Mouse (Mus musculus) CH12.LX (cell line): Measurements from ENCODE around the gene Vps33b. TPM values are rescaled to one million over a fixed set of nuclear protein-coding genes. Genes with fewer than 3 reads are reported as not detected.

Experiments used
- DNase-seq: peaks from one replicate; pipeline ENCODE4 v3.0.0-alpha.2; 2013; ENCODE audit errors: extremely low read depth
- H3K27ac ChIP-seq: 2 replicates; pipeline ENCODE4 v1.5.1; 2012; ENCODE audit warnings: low read depth, mild to moderate bottlenecking, control low read depth, moderate library complexity; ENCODE audit not compliant: insufficient read depth
- H3K27me3 ChIP-seq: replicated peaks from 2 replicates; pipeline ENCODE3; 2012; ENCODE audit warnings: inconsistent platforms
- H3K36me3 ChIP-seq, 2 experiments: replicated peaks in 1 of 2; 2 replicates each; pipeline versions ENCODE3 to v1.6.1; 2012; ENCODE audit warnings: inconsistent platforms in 1 of 2, low read length in 1 of 2, mild to moderate bottlenecking in 1 of 2, mixed read lengths in 1 of 2, moderate library complexity in 1 of 2; ENCODE audit not compliant: control insufficient read depth in 1 of 2, insufficient read depth in 1 of 2
- H3K4me1 ChIP-seq, 2 experiments: 2 replicates each; pipeline ENCODE4 v1.6.1; 2012; ENCODE audit warnings: inconsistent platforms in 1 of 2, moderate library complexity in 1 of 2; ENCODE audit not compliant: insufficient read depth in 2 of 2, control insufficient read depth in 1 of 2
- H3K4me2 ChIP-seq: 2 replicates; pipeline ENCODE4 v1.6.1; 2012; ENCODE audit warnings: low read depth, mild to moderate bottlenecking, control low read depth; ENCODE audit not compliant: poor library complexity, insufficient read depth, severe bottlenecking
- H3K4me3 ChIP-seq, 3 experiments: fragments of 150-350 bp in 1 of 3; sonication (generic) in 1 of 3; replicated peaks in 1 of 3; 2 replicates each; pipeline versions ENCODE3 to v1.5.1; 2011 to 2012; ENCODE audit warnings: low read depth in 2 of 3, low read length in 2 of 3, mild to moderate bottlenecking in 2 of 3, moderate library complexity in 2 of 3, control low read depth in 1 of 3, improper control_type of control experiment in 1 of 3, inconsistent platforms in 1 of 3, mixed read lengths in 1 of 3; ENCODE audit not compliant: poor library complexity in 1 of 3
- H3K79me2 ChIP-seq: replicated peaks from 2 replicates; pipeline ENCODE4 v1.6.1; 2012; ENCODE audit warnings: mild to moderate bottlenecking, moderate library complexity; ENCODE audit not compliant: control insufficient read depth, poor library complexity, insufficient read depth, severe bottlenecking; ENCODE audit errors: extremely low read depth
- H3K9ac ChIP-seq: 2 replicates; pipeline ENCODE4 v1.6.1; 2012; ENCODE audit warnings: low read depth, mild to moderate bottlenecking, control low read depth, moderate library complexity; ENCODE audit not compliant: insufficient read depth
- H3K9me3 ChIP-seq: replicated peaks from 2 replicates; pipeline ENCODE3; 2012; ENCODE audit warnings: low read length, inconsistent platforms, mixed read lengths
- CHD1 ChIP-seq: IDR thresholded peaks from 2 replicates; pipeline ENCODE4 v1.6.1; 2012; ENCODE audit warnings: low read depth, low read length, improper control_type of control experiment, inconsistent platforms
- CHD2 ChIP-seq: IDR thresholded peaks from 2 replicates; pipeline ENCODE4 v1.6.1; 2011; ENCODE audit warnings: low read length, improper control_type of control experiment
- CTCF ChIP-seq, 2 experiments: IDR thresholded peaks in 1 of 2; conservative IDR thresholded peaks in 1 of 2; 2 replicates each; pipeline ENCODE4 v1.5.1; 2011 to 2012; ENCODE audit warnings: low read depth in 2 of 2, low read length in 2 of 2, improper control_type of control experiment in 1 of 2, inconsistent platforms in 1 of 2, mild to moderate bottlenecking in 1 of 2, moderate library complexity in 1 of 2
- E2F4 ChIP-seq: IDR thresholded peaks from 2 replicates; pipeline ENCODE4 v1.6.1; 2011; ENCODE audit warnings: low read depth, low read length, improper control_type of control experiment; ENCODE audit not compliant: insufficient replicate concordance
- ELF1 ChIP-seq: IDR thresholded peaks from 2 replicates; pipeline ENCODE4 v1.6.1; 2014; ENCODE audit warnings: low read depth, mild to moderate bottlenecking, inconsistent platforms, low read length, improper control_type of control experiment
- GABPA ChIP-seq: IDR thresholded peaks from 2 replicates; pipeline ENCODE4 v1.6.1; 2012; ENCODE audit warnings: low read depth, low read length, improper control_type of control experiment, inconsistent platforms; ENCODE audit not compliant: insufficient replicate concordance
- JUN ChIP-seq: IDR thresholded peaks from 2 replicates; pipeline ENCODE4 v1.6.1; 2011; ENCODE audit warnings: low read depth, mild to moderate bottlenecking, low read length, improper control_type of control experiment, moderate library complexity; ENCODE audit not compliant: insufficient read depth
- JUND ChIP-seq: conservative IDR thresholded peaks from 2 replicates; pipeline ENCODE4 v1.6.1; 2011; ENCODE audit warnings: low read depth, low read length, improper control_type of control experiment
- MAX ChIP-seq: IDR thresholded peaks from 2 replicates; pipeline ENCODE4 v1.6.1; 2011; ENCODE audit warnings: low read length, improper control_type of control experiment
- MAZ ChIP-seq: IDR thresholded peaks from 2 replicates; pipeline ENCODE4 v1.6.1; 2012; ENCODE audit warnings: low read depth, mild to moderate bottlenecking, inconsistent platforms, low read length, improper control_type of control experiment, moderate library complexity
- MEF2A ChIP-seq: IDR thresholded peaks from 2 replicates; pipeline ENCODE4 v1.6.1; 2014; ENCODE audit warnings: low read depth, mild to moderate bottlenecking, inconsistent platforms, low read length, improper control_type of control experiment, borderline replicate concordance
- MXI1 ChIP-seq: IDR thresholded peaks from 2 replicates; pipeline ENCODE4 v1.6.1; 2011; ENCODE audit warnings: mild to moderate bottlenecking, low read depth, low read length, improper control_type of control experiment
- NRF1 ChIP-seq: IDR thresholded peaks from 2 replicates; pipeline ENCODE4 v1.6.1; 2014; ENCODE audit warnings: low read depth, mild to moderate bottlenecking, inconsistent platforms, low read length, improper control_type of control experiment, moderate library complexity
- PAX5 ChIP-seq: IDR thresholded peaks from 2 replicates; pipeline ENCODE4 v1.6.1; 2012; ENCODE audit warnings: low read length, inconsistent platforms, mixed read lengths
- RCOR1 ChIP-seq: conservative IDR thresholded peaks from 2 replicates; pipeline ENCODE4 v1.6.1; 2012; ENCODE audit warnings: low read depth, mild to moderate bottlenecking, inconsistent platforms, low read length, improper control_type of control experiment
- SIN3A ChIP-seq: IDR thresholded peaks from 2 replicates; pipeline ENCODE4 v1.6.1; 2012; ENCODE audit warnings: low read length, improper control_type of control experiment, inconsistent platforms
- SMC3 ChIP-seq: IDR thresholded peaks from 2 replicates; pipeline ENCODE4 v1.6.1; 2011; ENCODE audit warnings: low read depth, low read length, improper control_type of control experiment
- TBP ChIP-seq: conservative IDR thresholded peaks from 2 replicates; pipeline ENCODE4 v1.6.1; 2011; ENCODE audit warnings: low read depth, low read length, improper control_type of control experiment
- UBTF ChIP-seq: IDR thresholded peaks from 2 replicates; pipeline ENCODE4 v1.6.1; 2012; ENCODE audit warnings: low read depth, mild to moderate bottlenecking, inconsistent platforms, low read length, improper control_type of control experiment, moderate library complexity
- USF1 ChIP-seq: IDR thresholded peaks from 2 replicates; pipeline ENCODE4 v1.6.1; 2014; ENCODE audit warnings: low read depth, mild to moderate bottlenecking, inconsistent platforms, low read length, improper control_type of control experiment
- dilution Hi-C: fragments of 300-500 bp; cut with MboI; formaldehyde crosslinking; loops from 2 replicates; pipeline ENCODE4 v1.14.3; 2020; ENCODE audit warnings: low sequenced_read_pairs; ENCODE audit not compliant: extremely low pct_unique_long_range_greater_than_20kb, extremely low pct_ligation_motif_present
- in situ Hi-C: fragments of 300-500 bp; cut with MboI; formaldehyde crosslinking; loops from 3 replicates; pipeline ENCODE4 v1.14.3; 2019; ENCODE audit warnings: low sequenced_read_pairs, low pct_ligation_motif_present, low pct_unique_long_range_greater_than_20kb, mixed read lengths
- polyA plus RNA-seq: library from polyadenylated mRNA; unstranded; fragments of >175 nt; gene quantifications from 2 replicates; pipeline ENCODE4 v1.2.1, GENCODE M21; 2012; ENCODE audit warnings: low read depth; ENCODE audit not compliant: insufficient read length
- total RNA-seq, 2 experiments: library from RNA; depleted of rRNA; stranded (reverse); fragments of 300-350 nt in 1 of 2; fragments of >200 nt in 1 of 2; gene quantifications; 2 replicates each; pipeline ENCODE4 v1.2.3; 2012 to 2014

The Vps33b gene
- total and polyA plus RNA-seq, 3 experiments = 15.5 to 23.2 (median 16.6) TPM

- in situ Hi-C loops = no loop called here
- no peak for TF ChIP-seq JUND
- TF ChIP-seq MEF2A = no peak
- TF ChIP-seq CHD1 = no peak
- no peak for TF ChIP-seq PAX5
Observed at GRCm38 (mm10) chr7:80334848-80335247, 65.4 kb downstream of the Vps33b start.

GRCm38 (mm10) chr7:80336932-80337331, 67.5 kb downstream of the Vps33b start:
- DNase-seq = no peak
- Histone ChIP-seq H3K9me3 (peaks cover 11% of the 10 kb centered on the region), H3K27me3 (peaks cover 10% of the 10 kb centered on the region), H3K27ac (no peak overlapping the region), H3K36me3 (peaks cover 49 to 63% of the 10 kb centered on the region in 2 experiments), H3K4me3 (no peak overlapping the region), H3K79me2 (no peaks in the 10 kb centered on the region), H3K4me2 (no peak overlapping the region), H3K4me1 (peaks cover 7 to 28% of the 10 kb centered on the region in 2 experiments; a peak in 3 of 4 replicates), H3K9ac (no peak overlapping the region)
- in situ Hi-C loops (no loop called here), dilution Hi-C loops (no loop called here)
- no peak for TF ChIP-seq MAZ
- no peak for TF ChIP-seq MEF2A
- TF ChIP-seq CHD2 = no peak
- TF ChIP-seq CTCF (conservative IDR thresholded peaks at IDR 0.05 in 1 of 2, IDR thresholded peaks at IDR 0.05 in 1 of 2; ENCODE audit: low read depth in 2 of 2, low read length in 2 of 2) = no peak
- no peak for TF ChIP-seq E2F4
- TF ChIP-seq SIN3A = no peak
- no peak for TF ChIP-seq UBTF
- no peak for TF ChIP-seq JUN
- TF ChIP-seq MAX = no peak
- TF ChIP-seq GABPA = no peak
- no peak for TF ChIP-seq ELF1
- no peak for TF ChIP-seq SMC3
- TF ChIP-seq NRF1 = no peak
- TF ChIP-seq TBP = no peak
- no peak for TF ChIP-seq MXI1
- no peak for TF ChIP-seq RCOR1
- TF ChIP-seq USF1 = no peak

More at GRCm38 (mm10) chr7:80334848-80335247, 65.4 kb downstream of the Vps33b start:
- Histone ChIP-seq H3K36me3 (peaks cover 70 to 84% of the 10 kb centered on the region in 2 experiments), H3K9ac (no peak overlapping the region), H3K4me3 (no peak overlapping the region), H3K27ac (no peak overlapping the region), H3K27me3 (no peaks in the 10 kb centered on the region), H3K9me3 (peaks cover 15% of the 10 kb centered on the region), H3K4me2 (no peak overlapping the region), H3K4me1 (peaks cover 4 to 11% of the 10 kb centered on the region in 2 experiments; a peak in 3 of 4 replicates), H3K79me2 (no peaks in the 10 kb centered on the region)
- no peak for DNase-seq
- dilution Hi-C loops = no loop called here
